Mouse (Mus musculus) lung, adult 2 months (tissue): ENCODE results near the gene Marveld3.

ENCODE experiments used
- CTCF ChIP-seq: fragments of 200-500 bp; IDR thresholded peaks from 2 replicates; pipeline ENCODE4 v1.5.1; 2011; ENCODE audit warnings: mild to moderate bottlenecking, low read length, control low read depth; ENCODE audit not compliant: insufficient read depth
- POLR2A ChIP-seq: fragments of 200-500 bp; IDR thresholded peaks from 2 replicates; pipeline ENCODE4 v1.6.1; 2011; ENCODE audit warnings: low read depth, mild to moderate bottlenecking, control low read depth, low read length, borderline replicate concordance; ENCODE audit errors: extremely low read depth

- peak; percentile 56; the same call in 1 of the 2 replicates for TF ChIP-seq CTCF
- TF ChIP-seq POLR2A, result no peak
Measured at GRCm38 (mm10) chr8:109970323-109970722, 8.3 kb upstream of the Marveld3 start.
